Mouse (Mus musculus) hindbrain, embryonic 13.5 days (tissue): ENCODE results near the gene Mapre3. TPM values are rescaled to one million over a fixed set of nuclear protein-coding genes. Genes with fewer than 3 reads are reported as not detected.
A peak's percentile ranks its signal among the peaks of the same experiment; 100 is the strongest.

Source experiments
- ATAC-seq: fragments of 200-750 bp; cut with Nextera tagmentation; 2 replicates; pipeline ENCODE4 v1.8.0; 2017; ENCODE audit warnings: moderate TSS enrichment; ENCODE audit not compliant: low FRiP score
- H3K27ac ChIP-seq: fragments of 300-500 bp; sonication (generic); 2 replicates; pipeline ENCODE4 v1.5.1; 2015; ENCODE audit warnings: inconsistent platforms, mild to moderate bottlenecking, moderate library complexity
- H3K27me3 ChIP-seq: fragments of 300-500 bp; sonication (generic); 2 replicates; pipeline ENCODE4 v1.6.1; 2015; ENCODE audit warnings: mild to moderate bottlenecking, inconsistent platforms
- H3K36me3 ChIP-seq: fragments of 300-500 bp; sonication (generic); 2 replicates; pipeline ENCODE4 v1.6.1; 2015; ENCODE audit warnings: mild to moderate bottlenecking, inconsistent platforms
- H3K4me1 ChIP-seq: fragments of 300-500 bp; sonication (generic); replicated peaks from 2 replicates; pipeline ENCODE4 v1.6.1; 2015; ENCODE audit warnings: inconsistent platforms
- H3K4me2 ChIP-seq: fragments of 300-500 bp; sonication (generic); 2 replicates; pipeline ENCODE4 v1.6.1; 2015; ENCODE audit warnings: inconsistent platforms, mild to moderate bottlenecking, moderate library complexity
- H3K4me3 ChIP-seq: fragments of 300-500 bp; sonication (generic); 2 replicates; pipeline ENCODE4 v1.5.1; 2015; ENCODE audit warnings: mild to moderate bottlenecking, inconsistent platforms
- H3K9ac ChIP-seq: fragments of 300-500 bp; sonication (generic); 2 replicates; pipeline ENCODE4 v1.6.1; 2015; ENCODE audit warnings: mild to moderate bottlenecking, inconsistent platforms
- H3K9me3 ChIP-seq: fragments of 300-500 bp; sonication (generic); 2 replicates; pipeline ENCODE4 v1.6.1; 2016; ENCODE audit warnings: inconsistent platforms
- WGBS: fragments of 180-500 bp; shearing (Covaris S2); methylation state at CpG from one replicate; pipeline ENCODE4 v1.1.7; 2015; 5-methylcytosine and 5-hydroxymethylcytosine counted together
- polyA plus RNA-seq: library from polyadenylated mRNA; unstranded; fragments of >200 nt; fragmentation: Nextera tagmentation; extraction: Ambion mirVana; gene quantifications from 2 replicates; pipeline ENCODE4 v1.2.1, GENCODE M21; 2015

The Mapre3 gene
- polyA plus RNA-seq, 1 experiment from 2014 or later: 115 TPM

DNA sequence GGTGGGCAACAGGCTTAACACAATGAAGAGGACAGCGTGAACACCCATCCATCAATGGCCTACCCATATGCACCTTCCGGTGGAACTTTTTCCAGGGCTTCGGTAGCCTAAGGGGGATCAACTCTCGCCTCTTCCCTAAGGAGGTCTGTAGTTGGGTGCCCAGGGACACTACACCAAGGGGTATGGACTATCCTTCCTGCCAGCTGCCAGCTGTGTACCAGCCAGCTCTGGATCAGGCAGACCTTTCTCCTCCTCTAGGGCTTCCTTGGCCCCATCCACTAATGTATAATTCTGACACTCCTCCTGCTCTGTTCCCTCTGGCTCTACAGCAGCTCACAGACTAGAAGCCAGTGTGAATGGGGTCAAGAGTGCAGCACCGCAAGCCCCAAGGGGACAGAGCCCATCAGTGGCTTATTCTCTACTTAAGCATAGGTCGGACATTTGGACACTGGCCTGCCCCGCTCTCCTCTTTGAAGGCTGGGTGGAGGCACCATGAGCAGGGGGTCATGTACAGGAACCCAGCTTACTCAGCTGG is 99.7 kb downstream of the Mapre3 start:
- peaks cover 39% of the 10 kb centered on the region for H3K4me1 ChIP-seq
- WGBS: 76% methylated on average over 7 of the region's 7 CpGs

DNA sequence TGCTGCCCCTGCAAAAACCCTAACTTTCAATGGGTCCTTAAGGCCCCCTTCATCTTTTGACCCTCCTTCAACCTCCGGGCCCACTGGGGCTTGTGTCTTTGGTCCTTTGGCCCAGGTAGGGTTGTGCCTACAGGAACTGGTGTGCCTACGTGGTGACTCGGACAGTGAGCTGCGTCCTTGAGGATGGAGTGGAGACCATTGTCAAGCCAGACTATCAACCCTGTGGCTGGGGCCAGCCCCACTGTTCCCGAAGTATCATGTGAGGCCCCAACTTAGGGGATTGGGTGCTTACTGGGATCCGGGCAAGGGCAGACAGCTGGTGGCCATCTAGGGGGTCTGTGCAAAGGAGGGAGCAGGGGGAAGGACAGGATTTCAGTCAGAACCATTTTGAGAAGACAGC is 100.4 kb downstream of the Mapre3 start:
- Histone ChIP-seq H3K4me1 (peaks cover 38% of the 10 kb centered on the region), H3K9me3 (no peaks in the 10 kb centered on the region), H3K36me3 (no peaks in the 10 kb centered on the region), H3K27ac (peak overlapping the region; percentile 55; the same call in 1 of the 2 replicates), H3K4me2 (peak overlapping the region; percentile 37), H3K4me3 (peak overlapping the region; percentile 28; the same call in 1 of the 2 replicates), H3K9ac (peak overlapping the region; percentile 56; the same call in 1 of the 2 replicates), H3K27me3 (peaks cover 3% of the 10 kb centered on the region; the same call in 1 of the 2 replicates)
- WGBS: 84% methylated on average over 6 of the region's 6 CpGs
- ATAC-seq: no peak

More for the DNA sequence above, 99.7 kb downstream of the Mapre3 start:
- H3K27me3 ChIP-seq: peaks cover 3% of the 10 kb centered on the region; the same call in 1 of the 2 replicates
- no peak for ATAC-seq
- no peaks in the 10 kb centered on the region for H3K36me3 ChIP-seq
- H3K4me2 ChIP-seq: peak overlapping the region; percentile 37
- H3K27ac ChIP-seq: peak overlapping the region; percentile 84; the same call in 1 of the 2 replicates
- H3K9ac ChIP-seq: peak overlapping the region; percentile 56; the same call in 1 of the 2 replicates
- no peaks in the 10 kb centered on the region for H3K9me3 ChIP-seq
- H3K4me3 ChIP-seq: peak overlapping the region; percentile 28

DNA sequence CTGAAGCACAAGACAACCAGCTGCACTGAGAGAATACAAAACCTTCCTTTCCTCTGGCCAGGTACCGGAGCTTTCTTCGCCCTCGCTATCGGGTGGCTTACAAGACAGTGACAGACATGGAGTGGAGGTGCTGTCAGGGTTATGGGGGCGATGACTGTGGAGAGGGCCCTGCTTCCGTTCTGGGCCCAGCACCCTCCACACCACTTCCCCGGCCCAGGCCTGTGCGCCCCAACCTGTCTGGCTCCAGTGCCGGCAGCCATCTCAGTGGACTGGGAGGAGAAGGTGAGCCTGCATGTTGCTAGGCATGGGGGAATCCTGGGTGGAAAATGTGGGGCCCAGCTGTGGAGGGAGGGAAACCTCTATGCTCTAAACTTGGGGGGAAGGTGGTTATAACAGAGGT is 101.0 kb downstream of the Mapre3 start:
- peaks cover 39% of the 10 kb centered on the region for H3K4me1 ChIP-seq
- WGBS: 65% methylated on average over 9 of the region's 9 CpGs
- no peaks in the 10 kb centered on the region for H3K36me3 ChIP-seq
- peaks cover 3% of the 10 kb centered on the region; the same call in 1 of the 2 replicates for H3K27me3 ChIP-seq
- no peaks in the 10 kb centered on the region for H3K9me3 ChIP-seq
- peak overlapping the region; percentile 55; the same call in 1 of the 2 replicates for H3K27ac ChIP-seq
- ATAC-seq: peak; percentile 25
- peak overlapping the region; percentile 5; the same call in 1 of the 2 replicates for H3K4me3 ChIP-seq
- H3K9ac ChIP-seq: peak overlapping the region; percentile 56; the same call in 1 of the 2 replicates
- peak overlapping the region; percentile 37 for H3K4me2 ChIP-seq

Other genes starting within 250 kb of the Mapre3 start
- gene Kcnk3, start 226.5 kb upstream of the Mapre3 start, polyA plus RNA-seq: 4.3 and 4.5 TPM in 2 replicates
- 29.9 and 30.7 TPM in 2 replicates for gene Slc35f6, start 166.7 kb upstream of the Mapre3 start, polyA plus RNA-seq
- gene Cenpa, start 147.9 kb upstream of the Mapre3 start, polyA plus RNA-seq: 61.6 and 69.1 TPM in 2 replicates
- 180 and 199 TPM in 2 replicates for gene Dpysl5, start 103.1 kb upstream of the Mapre3 start, polyA plus RNA-seq
- 59.5 and 61.9 TPM in 2 replicates for gene Tmem214, start 53.4 kb downstream of the Mapre3 start, polyA plus RNA-seq
- 23.6 and 24.8 TPM in 2 replicates for gene Agbl5, start 74.1 kb downstream of the Mapre3 start, polyA plus RNA-seq
- gene Ost4, start 93.1 kb downstream of the Mapre3 start, polyA plus RNA-seq: 272 and 289 TPM in 2 replicates
- 23.6 and 30.2 TPM in 2 replicates for gene Emilin1, start 98.8 kb downstream of the Mapre3 start, polyA plus RNA-seq
- gene Khk, start 106.8 kb downstream of the Mapre3 start, polyA plus RNA-seq: 8.7 and 9.1 TPM in 2 replicates
- gene Cgref1, start 130.9 kb downstream of the Mapre3 start, polyA plus RNA-seq: 30.3 and 34.1 TPM in 2 replicates
- gene Preb, start 145.7 kb downstream of the Mapre3 start, polyA plus RNA-seq: 110 and 112 TPM in 2 replicates
- gene Tcf23, start 154.0 kb downstream of the Mapre3 start, polyA plus RNA-seq: 0.04 TPM in 1 of 2 replicates, not detected in the other
- 165 and 184 TPM in 2 replicates for gene Atraid, start 233.7 kb downstream of the Mapre3 start, polyA plus RNA-seq
- 18.1 and 20.3 TPM in 2 replicates for gene Slc5a6, start 234.3 kb downstream of the Mapre3 start, polyA plus RNA-seq
- gene Cad, start 240.1 kb downstream of the Mapre3 start, polyA plus RNA-seq: 13.7 and 14.7 TPM in 2 replicates